Mouse (Mus musculus) kidney, embryonic 15.5 days (tissue): ENCODE results near the gene Aggf1. TPM values are rescaled to one million over a fixed set of nuclear protein-coding genes. Genes with fewer than 3 reads are reported as not detected.
A peak's percentile ranks its signal among the peaks of the same experiment; 100 is the strongest.

Source experiments
- ATAC-seq: fragments of 200-750 bp; cut with Nextera tagmentation; replicated peaks from 2 replicates; pipeline ENCODE4 v1.8.0; 2017; ENCODE audit warnings: moderate TSS enrichment; ENCODE audit not compliant: low FRiP score
- H3K27ac ChIP-seq: fragments of 300-500 bp; sonication (generic); 2 replicates; pipeline ENCODE4 v1.5.1; 2015; ENCODE audit warnings: mild to moderate bottlenecking, inconsistent platforms
- H3K27me3 ChIP-seq: fragments of 300-500 bp; sonication (generic); 2 replicates; pipeline ENCODE4 v1.6.1; 2015; ENCODE audit warnings: inconsistent platforms
- H3K36me3 ChIP-seq: fragments of 300-500 bp; sonication (generic); 2 replicates; pipeline ENCODE4 v1.6.1; 2015; ENCODE audit warnings: inconsistent platforms
- H3K4me1 ChIP-seq: fragments of 300-500 bp; sonication (generic); 2 replicates; pipeline ENCODE4 v1.6.1; 2015; ENCODE audit warnings: inconsistent platforms
- H3K4me2 ChIP-seq: fragments of 300-500 bp; sonication (generic); 2 replicates; pipeline ENCODE4 v1.6.1; 2015; ENCODE audit warnings: moderate library complexity, mild to moderate bottlenecking, inconsistent platforms
- H3K4me3 ChIP-seq: fragments of 300-500 bp; sonication (generic); replicated peaks from 2 replicates; pipeline ENCODE4 v1.5.1; 2015; ENCODE audit warnings: mild to moderate bottlenecking, inconsistent platforms
- H3K9ac ChIP-seq: fragments of 300-500 bp; sonication (generic); 2 replicates; pipeline ENCODE4 v1.6.1; 2015; ENCODE audit warnings: mild to moderate bottlenecking, inconsistent platforms
- H3K9me3 ChIP-seq: fragments of 300-500 bp; sonication (generic); replicated peaks from 2 replicates; pipeline ENCODE4 v1.6.1; 2016; ENCODE audit warnings: inconsistent platforms
- WGBS: fragments of 180-500 bp; shearing (Covaris S2); methylation state at CpG from one replicate; pipeline ENCODE4 v1.1.7; 2015; ENCODE audit warnings: mixed read lengths; 5-methylcytosine and 5-hydroxymethylcytosine counted together
- polyA plus RNA-seq: library from polyadenylated mRNA; unstranded; fragments of >200 nt; fragmentation: Nextera tagmentation; extraction: Ambion mirVana; gene quantifications from 2 replicates; pipeline ENCODE4 v1.2.1, GENCODE M21; 2015

Aggf1 gene
- polyA plus RNA-seq, 1 experiment from 2014 or later, result 37.4 TPM

- H3K27me3 ChIP-seq, result no peaks in the 10 kb centered on the region
These were observed 47.8 kb downstream of the Aggf1 start for GRCm38 (mm10) chr13:95327345-95327741.

GRCm38 (mm10) chr13:95326611-95327344 lies 48.4 kb downstream of the Aggf1 start:
- peak overlapping the region; percentile 67 for H3K4me3 ChIP-seq
- H3K4me2 ChIP-seq, result peak overlapping the region; percentile 70
- 4% methylated on average over 21 of the region's 21 CpGs for WGBS
- peaks cover 11% of the 10 kb centered on the region; the same call in 1 of the 2 replicates for H3K36me3 ChIP-seq
- peak; percentile 67 for ATAC-seq
- peak overlapping the region; percentile 99 for H3K27ac ChIP-seq
- peak overlapping the region; percentile 77 for H3K9ac ChIP-seq
- H3K27me3 ChIP-seq, result no peaks in the 10 kb centered on the region
- H3K9me3 ChIP-seq, result no peaks in the 10 kb centered on the region
- peaks cover 42% of the 10 kb centered on the region for H3K4me1 ChIP-seq

More at GRCm38 (mm10) chr13:95327345-95327741, 47.8 kb downstream of the Aggf1 start:
- no peak for ATAC-seq
- H3K4me1 ChIP-seq, result peaks cover 47% of the 10 kb centered on the region
- peak overlapping the region; percentile 70 for H3K4me2 ChIP-seq
- H3K36me3 ChIP-seq, result peaks cover 13% of the 10 kb centered on the region; the same call in 1 of the 2 replicates
- WGBS, result 6% methylated on average over 5 of the region's 5 CpGs
- peak overlapping the region; percentile 99 for H3K27ac ChIP-seq
- H3K9me3 ChIP-seq, result no peaks in the 10 kb centered on the region
- H3K4me3 ChIP-seq, result peak overlapping the region; percentile 67
- H3K9ac ChIP-seq, result peak overlapping the region; percentile 77

- Histone ChIP-seq H3K27ac (peak overlapping the region; percentile 99), H3K4me1 (peaks cover 49% of the 10 kb centered on the region), H3K9me3 (no peaks in the 10 kb centered on the region), H3K27me3 (no peaks in the 10 kb centered on the region), H3K36me3 (peaks cover 7% of the 10 kb centered on the region; the same call in 1 of the 2 replicates), H3K9ac (peak overlapping the region; percentile 77), H3K4me2 (peak overlapping the region; percentile 70), H3K4me3 (peak overlapping the region; percentile 67)
- no peak for ATAC-seq
- 5% methylated on average over 5 of the region's 5 CpGs for WGBS
These were observed 49.1 kb downstream of the Aggf1 start for GRCm38 (mm10) chr13:95325907-95326550.

- ATAC-seq, result peak; percentile 78
- Histone ChIP-seq H3K27ac (peak overlapping the region; percentile 99), H3K9me3 (no peaks in the 10 kb centered on the region), H3K36me3 (peaks cover 7% of the 10 kb centered on the region; the same call in 1 of the 2 replicates), H3K27me3 (no peaks in the 10 kb centered on the region), H3K4me2 (peak overlapping the region; percentile 70), H3K4me1 (peaks cover 47% of the 10 kb centered on the region), H3K9ac (peak overlapping the region; percentile 77), H3K4me3 (peak overlapping the region; percentile 67)
- under 1% methylated on average over 63 of the region's 63 CpGs for WGBS
These were observed 49.9 kb downstream of the Aggf1 start for GRCm38 (mm10) chr13:95325080-95325906.

GRCm38 (mm10) chr13:95324626-95325079 lies 50.5 kb downstream of the Aggf1 start:
- H3K36me3 ChIP-seq, result peaks cover 7% of the 10 kb centered on the region; the same call in 1 of the 2 replicates
- peak overlapping the region; percentile 99 for H3K27ac ChIP-seq
- peak; percentile 10; the same call in 1 of the 2 replicates for ATAC-seq
- H3K4me3 ChIP-seq, result peak overlapping the region; percentile 67
- peak overlapping the region; percentile 77 for H3K9ac ChIP-seq
- H3K27me3 ChIP-seq, result no peaks in the 10 kb centered on the region
- peak overlapping the region; percentile 70 for H3K4me2 ChIP-seq
- H3K4me1 ChIP-seq, result peaks cover 48% of the 10 kb centered on the region
- no peaks in the 10 kb centered on the region for H3K9me3 ChIP-seq
- under 1% methylated on average over 22 of the region's 22 CpGs for WGBS

- Histone ChIP-seq H3K27ac (peak overlapping the region; percentile 99), H3K9ac (peak overlapping the region; percentile 77), H3K36me3 (peaks cover 6% of the 10 kb centered on the region; the same call in 1 of the 2 replicates), H3K4me2 (peak overlapping the region; percentile 70), H3K27me3 (no peaks in the 10 kb centered on the region), H3K9me3 (no peaks in the 10 kb centered on the region), H3K4me3 (peak overlapping the region; percentile 67), H3K4me1 (peaks cover 49% of the 10 kb centered on the region)
- ATAC-seq, result no peak
- 23% methylated on average over 15 of the region's 15 CpGs for WGBS
These were observed 51.1 kb downstream of the Aggf1 start for GRCm38 (mm10) chr13:95323950-95324625.

GRCm38 (mm10) chr13:95323400-95323799 lies 51.8 kb downstream of the Aggf1 start, which contains the start of gene Zbed3:
TSS of gene Zbed3 (plus strand) at chr13:95323612.
- no peaks in the 10 kb centered on the region for H3K36me3 ChIP-seq
- H3K27ac ChIP-seq, result peak within 1 kb of the TSS; percentile 99
- peak within 1 kb of the TSS; percentile 70 for H3K4me2 ChIP-seq
- H3K4me3 ChIP-seq, result peak within 1 kb of the TSS; percentile 67
- no peaks in the 10 kb centered on the region for H3K27me3 ChIP-seq
- no peaks in the 10 kb centered on the region for H3K9me3 ChIP-seq
- H3K4me1 ChIP-seq, result peaks cover 44% of the 10 kb centered on the region
- 94% methylated on average over 6 of the region's 6 CpGs for WGBS
- no peak for ATAC-seq
- H3K9ac ChIP-seq, result peak within 1 kb of the TSS; percentile 77

GRCm38 (mm10) chr13:95320451-95320850 lies 54.7 kb downstream of the Aggf1 start:
- Histone ChIP-seq H3K9me3 (no peaks in the 10 kb centered on the region), H3K9ac (no peak overlapping the region), H3K27ac (peak overlapping the region; percentile 89), H3K36me3 (no peaks in the 10 kb centered on the region), H3K27me3 (no peaks in the 10 kb centered on the region), H3K4me2 (0 out of 2 replicates have a peak overlapping the region, but pooled peaks have one; percentile 14), H3K4me3 (no peak overlapping the region), H3K4me1 (peaks cover 21% of the 10 kb centered on the region)
- WGBS, result 18% methylated on average over 4 of the region's 4 CpGs
- ATAC-seq, result no peak

- H3K27ac ChIP-seq, result peak overlapping the region; percentile 89
- no peaks in the 10 kb centered on the region for H3K36me3 ChIP-seq
- no peaks in the 10 kb centered on the region for H3K27me3 ChIP-seq
- no peak overlapping the region for H3K9ac ChIP-seq
- H3K4me2 ChIP-seq, result no peak overlapping the region
- ATAC-seq, result no peak
- no peaks in the 10 kb centered on the region for H3K9me3 ChIP-seq
- peaks cover 21% of the 10 kb centered on the region for H3K4me1 ChIP-seq
- 67% methylated on average over 6 of the region's 6 CpGs for WGBS
- no peak overlapping the region for H3K4me3 ChIP-seq
These were observed 56.0 kb downstream of the Aggf1 start for GRCm38 (mm10) chr13:95319153-95319552.

- WGBS, result 85% methylated on average over 6 of the region's 6 CpGs
- Histone ChIP-seq H3K36me3 (no peaks in the 10 kb centered on the region), H3K4me3 (no peak overlapping the region), H3K4me1 (peaks cover 4% of the 10 kb centered on the region), H3K9ac (no peak overlapping the region), H3K4me2 (no peak overlapping the region), H3K9me3 (no peaks in the 10 kb centered on the region), H3K27ac (no peak overlapping the region), H3K27me3 (no peaks in the 10 kb centered on the region)
- ATAC-seq, result no peak
These were observed 63.1 kb downstream of the Aggf1 start for GRCm38 (mm10) chr13:95312016-95312415.

- no peak overlapping the region for H3K9ac ChIP-seq
- H3K27ac ChIP-seq, result peak overlapping the region; percentile 69
- H3K4me2 ChIP-seq, result peak overlapping the region; percentile 38; the same call in 1 of the 2 replicates
- 59% methylated on average over 8 of the region's 8 CpGs for WGBS
- peaks cover 12% of the 10 kb centered on the region for H3K4me1 ChIP-seq
- no peak; the same call in 1 of the 2 replicates for ATAC-seq
- no peaks in the 10 kb centered on the region for H3K27me3 ChIP-seq
- no peaks in the 10 kb centered on the region for H3K9me3 ChIP-seq
- H3K4me3 ChIP-seq, result no peak overlapping the region
- H3K36me3 ChIP-seq, result no peaks in the 10 kb centered on the region
These were observed 68.0 kb downstream of the Aggf1 start for GRCm38 (mm10) chr13:95307100-95307655.
